Mouse (Mus musculus): Measurements from ENCODE around the gene Nrxn2.

The Nrxn2 gene

GRCm38 (mm10) chr19:6416124-6416770 is 2.3 kb upstream of the Nrxn2 start:
- in situ Hi-C loops (cut with MboI; ENCODE audit: low sequenced_read_pairs), result no loop called here

- in situ Hi-C loops (cut with MboI; ENCODE audit: low sequenced_read_pairs), result no loop called here
Observed at GRCm38 (mm10) chr19:6416894-6417761, 1.4 kb upstream of the Nrxn2 start.

- in situ Hi-C loops (cut with MboI; ENCODE audit: low sequenced_read_pairs), result no loop called here
Observed at GRCm38 (mm10) chr19:6418984-6419692, 607 bp downstream of the Nrxn2 start.

GRCm38 (mm10) chr19:6419805-6420310 is 1.3 kb downstream of the Nrxn2 start:
- in situ Hi-C loops (cut with MboI; ENCODE audit: low sequenced_read_pairs), result no loop called here

GRCm38 (mm10) chr19:6420481-6421210 is 2.1 kb downstream of the Nrxn2 start:
- in situ Hi-C loops (cut with MboI; ENCODE audit: low sequenced_read_pairs), result no loop called here

GRCm38 (mm10) chr19:6421211-6421590 is 2.7 kb downstream of the Nrxn2 start:
- in situ Hi-C loops (cut with MboI; ENCODE audit: low sequenced_read_pairs), result no loop called here

- in situ Hi-C loops (cut with MboI; ENCODE audit: low sequenced_read_pairs), result no loop called here
Observed at GRCm38 (mm10) chr19:6422014-6422413, 3.5 kb downstream of the Nrxn2 start.

- in situ Hi-C loops (cut with MboI; ENCODE audit: low sequenced_read_pairs), result no loop called here
Observed at GRCm38 (mm10) chr19:6423241-6423640, 4.7 kb downstream of the Nrxn2 start.

- in situ Hi-C loops (cut with MboI; ENCODE audit: low sequenced_read_pairs), result no loop called here
Observed at GRCm38 (mm10) chr19:6424137-6424881, 5.8 kb downstream of the Nrxn2 start.

GRCm38 (mm10) chr19:6425595-6425994 is 7.1 kb downstream of the Nrxn2 start:
- in situ Hi-C loops (cut with MboI; ENCODE audit: low sequenced_read_pairs), result no loop called here

GRCm38 (mm10) chr19:6426703-6427500 is 8.4 kb downstream of the Nrxn2 start:
- in situ Hi-C loops (cut with MboI; ENCODE audit: low sequenced_read_pairs), result no loop called here

- in situ Hi-C loops (cut with MboI; ENCODE audit: low sequenced_read_pairs), result no loop called here
Observed at GRCm38 (mm10) chr19:6427653-6428434, 9.3 kb downstream of the Nrxn2 start.

- in situ Hi-C loops (cut with MboI; ENCODE audit: low sequenced_read_pairs), result no loop called here
Observed at GRCm38 (mm10) chr19:6428501-6429200, 10.1 kb downstream of the Nrxn2 start.

- in situ Hi-C loops (cut with MboI; ENCODE audit: low sequenced_read_pairs), result no loop called here
Observed at GRCm38 (mm10) chr19:6443016-6443415, 24.5 kb downstream of the Nrxn2 start.

GRCm38 (mm10) chr19:6445761-6446423 is 27.4 kb downstream of the Nrxn2 start:
- in situ Hi-C loops (cut with MboI; ENCODE audit: low sequenced_read_pairs), result no loop called here

- in situ Hi-C loops (cut with MboI; ENCODE audit: low sequenced_read_pairs), result no loop called here
Observed at GRCm38 (mm10) chr19:6446736-6447437, 28.4 kb downstream of the Nrxn2 start.

GRCm38 (mm10) chr19:6448752-6449151 is 30.2 kb downstream of the Nrxn2 start:
- in situ Hi-C loops (cut with MboI; ENCODE audit: low sequenced_read_pairs), result no loop called here
